Mouse (Mus musculus): ENCODE measurements around the gene Inca1. TPM values are rescaled to one million over a fixed set of nuclear protein-coding genes. Genes with fewer than 3 reads are reported as not detected.

The Inca1 gene
- 11.4 TPM for polyA plus RNA-seq (2014; fragmentation: Illumina TruSeq; extraction: RNeasy Lipid Tissue Mini Kit (QIAGEN cat#74804); ENCODE audit: low read depth, low replicate concordance)

DNA sequence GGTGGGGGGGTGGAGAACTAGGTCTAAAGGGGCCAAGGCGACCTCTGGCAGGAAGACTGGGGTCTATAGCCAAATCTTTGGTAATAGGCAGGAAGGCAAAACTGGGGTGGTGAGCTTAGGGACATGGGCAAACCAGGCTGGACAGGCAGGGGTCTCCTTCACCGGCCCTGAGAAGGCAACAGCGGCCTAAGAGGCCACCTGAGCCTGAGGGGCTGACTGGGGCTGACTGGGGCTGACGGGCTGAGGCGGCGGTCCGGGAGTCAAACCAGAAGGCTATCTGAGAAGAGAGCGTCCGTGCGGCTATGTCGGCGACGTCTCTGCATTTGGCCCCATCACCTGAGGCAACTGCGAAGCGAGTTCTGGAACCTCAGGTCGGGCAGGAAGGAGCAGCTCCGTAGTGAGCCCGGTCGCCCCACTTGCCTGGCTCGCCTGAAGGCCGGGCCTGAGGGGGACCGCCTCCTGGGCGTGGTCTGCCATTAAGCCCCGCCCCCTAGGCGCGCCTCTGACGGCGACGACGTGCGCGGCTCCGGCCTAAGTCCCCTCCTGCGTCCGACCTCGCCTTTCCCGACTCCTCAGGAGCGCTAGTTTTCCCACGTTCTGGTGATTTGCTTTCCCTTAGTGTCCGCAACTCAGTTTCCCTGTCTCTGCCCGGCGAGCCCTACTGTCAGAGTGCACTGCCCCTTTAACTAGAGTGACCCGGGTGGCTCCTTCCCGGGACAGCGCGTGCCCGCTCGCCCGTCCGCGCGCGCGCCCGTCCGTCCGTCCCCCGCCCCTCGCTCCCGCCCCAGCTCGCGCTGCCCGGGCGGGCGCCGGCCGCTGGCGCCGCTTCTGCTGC is at the start of gene Inca1, which contains the start of gene Kif1c:
Gene Inca1 (minus strand): TSS at position 434 of the 835 bp plus-strand sequence.
Gene Kif1c (plus strand): TSS at position 827 of the 835 bp plus-strand sequence.

DNA sequence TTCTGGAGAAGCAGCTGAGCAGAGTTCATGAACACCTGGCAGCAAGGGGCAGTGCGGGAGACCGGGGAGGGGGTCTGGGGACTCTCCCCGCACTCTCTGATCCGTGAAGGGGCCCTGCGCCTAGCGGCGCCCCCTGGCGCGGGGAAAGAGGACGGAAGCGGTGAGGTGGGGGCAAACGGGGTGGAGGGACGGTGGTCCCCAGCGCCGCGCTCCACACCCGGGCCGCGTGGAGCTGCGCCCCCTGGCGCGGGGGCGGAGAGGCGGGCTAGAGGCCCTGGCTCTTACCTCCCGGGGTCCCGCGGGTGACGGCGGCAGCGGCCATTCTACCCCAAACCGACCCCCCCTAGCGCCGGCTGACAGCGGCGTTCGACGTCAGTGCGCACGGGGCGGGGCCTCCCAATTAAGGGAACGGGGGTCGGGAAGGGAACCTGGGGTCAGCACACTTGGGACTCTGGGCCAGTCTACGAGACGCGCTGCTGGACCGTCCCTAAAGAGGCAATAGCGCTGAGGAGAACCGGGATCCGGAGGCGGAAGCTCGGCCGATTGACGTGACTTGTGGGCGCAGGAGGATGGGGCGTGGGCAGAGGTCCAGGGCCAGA is 12.3 kb downstream of the Inca1 start, which contains the start of gene Camta2:
Gene Camta2 (minus strand): TSS at position 505 of the 599 bp plus-strand sequence.

DNA sequence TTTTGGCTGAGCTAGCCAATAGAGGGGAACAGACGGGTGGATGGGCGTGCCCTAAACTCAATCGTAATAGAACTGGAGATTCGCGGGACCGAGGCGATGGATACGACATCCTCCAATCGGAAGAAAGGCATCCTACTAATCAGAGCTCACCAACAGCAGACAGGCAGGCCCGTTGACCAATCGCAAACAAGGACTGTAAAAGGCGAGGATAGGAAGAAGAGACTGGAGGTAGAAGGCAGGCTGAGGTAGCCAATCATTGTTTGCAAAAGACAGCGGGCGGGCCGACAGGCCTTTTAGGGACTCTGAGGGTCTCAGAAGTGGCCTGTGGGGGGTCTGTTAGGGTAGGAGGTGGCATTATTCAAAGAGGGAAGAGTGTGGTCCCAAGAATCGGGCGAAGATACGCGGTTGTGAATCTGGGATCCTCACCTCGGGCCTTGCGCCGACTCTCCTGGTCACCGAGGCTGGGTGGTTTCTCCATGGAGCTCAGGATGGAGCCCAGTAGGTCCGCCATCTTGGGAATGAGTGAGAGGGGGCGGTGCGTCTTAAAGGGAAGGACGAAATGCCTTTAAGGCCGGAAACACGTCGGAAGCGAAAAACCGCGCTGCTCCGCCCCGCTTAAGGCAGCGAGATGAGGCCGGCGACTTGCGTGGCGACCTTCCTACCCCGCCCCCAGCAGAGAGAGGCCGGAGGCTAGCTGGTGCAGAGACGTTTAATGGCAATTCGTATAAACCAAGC is 31.0 kb downstream of the Inca1 start, which contains the start of gene Spag7:
Gene Spag7 (minus strand): TSS at position 646 of the 735 bp plus-strand sequence.

DNA sequence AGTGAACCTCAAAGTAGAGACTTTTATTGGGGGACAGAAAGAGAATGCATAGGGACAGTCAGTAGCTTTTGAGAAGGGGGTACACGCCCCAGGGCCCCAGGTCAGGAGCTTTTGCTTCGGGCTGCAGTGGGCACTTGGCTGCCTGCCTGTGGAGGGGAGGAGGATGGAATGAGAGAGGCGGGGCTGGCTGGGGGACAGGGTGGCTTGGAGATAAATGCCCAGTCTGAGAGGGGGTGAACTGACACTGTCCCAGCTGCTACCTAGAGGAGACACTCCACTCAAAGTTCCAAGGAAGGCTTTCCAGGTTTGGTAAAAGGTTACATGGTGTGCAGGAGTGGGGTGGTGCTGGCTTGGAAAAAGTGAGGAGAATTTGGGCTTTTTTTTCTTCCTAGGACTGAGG is 43.0 kb downstream of the Inca1 start, which contains the start of gene Eno3:
Gene Eno3 (plus strand): TSS at position 239 of the 400 bp plus-strand sequence.

DNA sequence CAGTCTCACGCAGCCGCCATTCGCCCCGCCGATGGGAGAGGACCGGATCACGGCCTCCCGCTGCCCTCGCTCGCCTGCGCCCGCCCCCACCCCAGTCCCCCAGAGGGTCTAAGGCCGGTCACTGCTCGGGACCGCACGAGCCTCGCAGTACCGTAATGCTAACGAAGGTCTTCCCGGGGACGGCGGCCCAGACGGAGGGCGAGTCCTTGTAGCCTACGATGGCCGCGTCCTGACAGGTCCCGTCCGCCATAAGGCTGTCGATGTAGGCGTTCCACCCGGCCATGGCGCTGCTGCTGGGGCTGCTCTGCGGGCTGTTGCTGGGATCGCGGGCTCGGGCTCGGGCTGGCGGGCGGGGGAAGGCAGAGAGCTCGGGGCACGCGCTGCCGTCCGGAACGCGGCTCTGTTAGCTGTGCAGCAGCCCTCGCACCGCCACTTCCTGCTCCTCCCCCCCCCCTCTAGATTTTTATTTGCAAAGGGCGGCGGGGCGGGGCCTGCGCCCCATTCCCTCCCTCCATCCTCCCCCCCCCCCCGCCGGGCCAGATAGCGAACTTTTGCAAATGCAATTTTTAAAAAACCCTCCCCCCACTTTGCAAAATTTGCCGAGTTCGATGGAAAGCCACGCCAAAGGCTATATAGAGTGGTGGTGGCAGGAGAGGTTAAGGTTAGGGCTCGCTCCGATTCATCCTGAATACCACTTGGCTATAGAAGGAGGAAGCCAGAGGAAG is 45.6 kb downstream of the Inca1 start, which contains the start of gene Pfn1:
Gene Pfn1 (minus strand): TSS at position 447 of the 725 bp plus-strand sequence.

DNA sequence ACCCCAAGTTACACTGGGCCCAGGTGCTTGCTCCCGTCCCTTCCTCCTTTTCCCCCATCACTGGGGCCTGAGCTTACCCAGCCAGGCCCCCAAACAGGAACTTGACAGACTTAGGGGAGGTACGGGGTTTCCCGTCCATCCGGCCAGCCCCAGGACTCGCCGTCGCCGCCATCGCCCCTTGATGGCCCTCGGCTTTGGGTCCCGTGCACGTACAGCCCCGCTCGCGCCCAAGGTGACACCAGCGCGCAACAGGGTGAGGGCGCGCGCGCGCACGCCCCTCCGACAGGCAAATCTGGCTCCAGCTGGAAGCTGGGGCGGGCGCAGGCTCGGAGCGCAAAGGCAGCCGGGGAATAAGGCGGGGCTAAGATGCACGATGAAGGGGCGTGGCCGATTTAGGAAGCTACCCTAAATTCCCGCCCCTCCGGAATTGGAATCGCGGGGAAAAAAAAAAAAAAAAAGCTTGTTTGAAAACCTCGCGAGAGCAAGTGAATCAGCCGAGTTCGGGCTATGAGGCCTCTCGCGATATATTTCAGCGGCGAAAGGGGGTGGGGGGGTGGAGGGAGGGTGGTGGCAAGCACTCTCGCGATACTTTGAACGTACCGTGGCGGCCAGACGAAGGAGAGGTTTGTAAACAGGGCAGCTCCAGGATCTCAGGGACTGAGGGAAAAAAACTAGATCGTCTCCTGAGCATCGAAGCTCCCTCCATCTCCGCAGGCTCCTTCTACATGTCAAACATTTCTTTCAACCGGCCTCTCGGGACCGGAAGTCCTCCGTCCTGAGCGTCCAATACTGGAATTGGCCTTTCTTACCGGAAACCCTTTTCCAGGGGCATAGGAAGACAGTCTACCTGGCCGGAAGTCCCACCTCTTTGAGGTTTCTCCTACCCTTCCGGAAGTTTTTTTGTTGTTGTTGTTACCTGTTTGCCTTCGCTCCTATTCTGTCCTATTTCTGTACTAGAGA is 53.0 kb downstream of the Inca1 start, which contains the start of the genes Rnf167 and Slc25a11:
Gene Rnf167 (plus strand): TSS at position 545 of the 960 bp plus-strand sequence.
Gene Slc25a11 (minus strand): TSS at position 789 of the 960 bp plus-strand sequence.

DNA sequence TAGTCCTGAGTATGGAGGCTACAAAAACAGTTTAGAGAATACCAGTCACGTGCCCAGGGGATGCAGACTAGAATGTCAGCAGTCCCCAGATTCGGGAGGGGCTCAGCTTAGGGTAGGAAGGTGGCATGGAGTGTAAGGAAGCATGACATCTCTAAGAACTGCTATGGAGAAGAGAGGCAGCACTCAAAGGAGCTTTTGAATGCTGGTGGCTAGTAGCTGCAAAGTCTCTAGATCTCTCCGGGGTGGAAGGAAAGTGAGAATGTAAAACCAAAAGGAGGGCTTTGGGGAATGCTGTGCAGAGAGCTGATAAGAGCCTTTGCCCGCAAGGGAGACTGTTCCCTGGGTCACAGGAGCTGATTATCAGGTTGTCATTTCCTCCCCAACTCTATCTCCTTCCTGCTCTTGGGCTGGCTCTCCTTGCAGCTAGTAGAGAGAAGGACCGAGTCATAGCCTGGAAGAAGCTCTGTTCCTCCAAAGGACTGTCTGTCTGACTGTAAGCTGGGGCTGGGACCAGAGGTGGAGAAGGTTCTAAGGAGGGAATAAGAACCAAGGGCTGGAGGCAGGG is 61.2 kb downstream of the Inca1 start, which contains the start of gene Gp1ba:
Gene Gp1ba (plus strand): TSS at position 409 of the 565 bp plus-strand sequence.

Other genes with a start within 250 kb of the Inca1 start
- 9.5 TPM for gene Med11, start 248.2 kb downstream of the Inca1 start, polyA plus RNA-seq (2014; fragmentation: Illumina TruSeq; extraction: RNeasy Lipid Tissue Mini Kit (QIAGEN cat#74804); ENCODE audit: low read depth, low replicate concordance)
- gene Zmynd15, start 240.7 kb downstream of the Inca1 start, polyA plus RNA-seq (2014; fragmentation: Illumina TruSeq; extraction: RNeasy Lipid Tissue Mini Kit (QIAGEN cat#74804); ENCODE audit: low read depth, low replicate concordance): 2.3 TPM
- gene Cxcl16, start 240.2 kb downstream of the Inca1 start, polyA plus RNA-seq (2014; fragmentation: Illumina TruSeq; extraction: RNeasy Lipid Tissue Mini Kit (QIAGEN cat#74804); ENCODE audit: low read depth, low replicate concordance): 12.2 TPM
- gene Tm4sf5, start 194.9 kb downstream of the Inca1 start, polyA plus RNA-seq (2014; fragmentation: Illumina TruSeq; extraction: RNeasy Lipid Tissue Mini Kit (QIAGEN cat#74804); ENCODE audit: low read depth, low replicate concordance): 4.7 TPM
- not detected for gene Vmo1, start 185.5 kb downstream of the Inca1 start, polyA plus RNA-seq (2014; fragmentation: Illumina TruSeq; extraction: RNeasy Lipid Tissue Mini Kit (QIAGEN cat#74804); ENCODE audit: low read depth, low replicate concordance)
- gene Gltpd2, start 181.0 kb downstream of the Inca1 start, polyA plus RNA-seq (2014; fragmentation: Illumina TruSeq; extraction: RNeasy Lipid Tissue Mini Kit (QIAGEN cat#74804); ENCODE audit: low read depth, low replicate concordance): not detected
- gene Psmb6, start 174.8 kb downstream of the Inca1 start, polyA plus RNA-seq (2014; fragmentation: Illumina TruSeq; extraction: RNeasy Lipid Tissue Mini Kit (QIAGEN cat#74804); ENCODE audit: low read depth, low replicate concordance): 275 TPM
- gene Gm40193, start 167.2 kb downstream of the Inca1 start, polyA plus RNA-seq (2014; fragmentation: Illumina TruSeq; extraction: RNeasy Lipid Tissue Mini Kit (QIAGEN cat#74804); ENCODE audit: low read depth, low replicate concordance): not detected
- gene Pld2, start 160.1 kb downstream of the Inca1 start, polyA plus RNA-seq (2014; fragmentation: Illumina TruSeq; extraction: RNeasy Lipid Tissue Mini Kit (QIAGEN cat#74804); ENCODE audit: low read depth, low replicate concordance): 7.4 TPM
- gene Mink1, start 137.3 kb downstream of the Inca1 start, polyA plus RNA-seq (2014; fragmentation: Illumina TruSeq; extraction: RNeasy Lipid Tissue Mini Kit (QIAGEN cat#74804); ENCODE audit: low read depth, low replicate concordance): 34.3 TPM
- gene 4930544D05Rik, start 84.3 kb downstream of the Inca1 start, polyA plus RNA-seq (2014; fragmentation: Illumina TruSeq; extraction: RNeasy Lipid Tissue Mini Kit (QIAGEN cat#74804); ENCODE audit: low read depth, low replicate concordance): not detected
- not detected for gene Chrne, start 80.9 kb downstream of the Inca1 start, polyA plus RNA-seq (2014; fragmentation: Illumina TruSeq; extraction: RNeasy Lipid Tissue Mini Kit (QIAGEN cat#74804); ENCODE audit: low read depth, low replicate concordance)
- not detected for gene Gp1ba, start 61.0 kb downstream of the Inca1 start, polyA plus RNA-seq (2014; fragmentation: Illumina TruSeq; extraction: RNeasy Lipid Tissue Mini Kit (QIAGEN cat#74804); ENCODE audit: low read depth, low replicate concordance)
- 66.5 TPM for gene Rnf167, start 52.9 kb downstream of the Inca1 start, polyA plus RNA-seq (2014; fragmentation: Illumina TruSeq; extraction: RNeasy Lipid Tissue Mini Kit (QIAGEN cat#74804); ENCODE audit: low read depth, low replicate concordance)
- 630 TPM for gene Slc25a11, start 52.7 kb downstream of the Inca1 start, polyA plus RNA-seq (2014; fragmentation: Illumina TruSeq; extraction: RNeasy Lipid Tissue Mini Kit (QIAGEN cat#74804); ENCODE audit: low read depth, low replicate concordance)
- gene Pfn1, start 45.5 kb downstream of the Inca1 start, polyA plus RNA-seq (2014; fragmentation: Illumina TruSeq; extraction: RNeasy Lipid Tissue Mini Kit (QIAGEN cat#74804); ENCODE audit: low read depth, low replicate concordance): 286 TPM
- 1,559 TPM for gene Eno3, start 43.0 kb downstream of the Inca1 start, polyA plus RNA-seq (2014; fragmentation: Illumina TruSeq; extraction: RNeasy Lipid Tissue Mini Kit (QIAGEN cat#74804); ENCODE audit: low read depth, low replicate concordance)
- 134 TPM for gene Spag7, start 30.7 kb downstream of the Inca1 start, polyA plus RNA-seq (2014; fragmentation: Illumina TruSeq; extraction: RNeasy Lipid Tissue Mini Kit (QIAGEN cat#74804); ENCODE audit: low read depth, low replicate concordance)
- 29.5 TPM for gene Camta2, start 12.1 kb downstream of the Inca1 start, polyA plus RNA-seq (2014; fragmentation: Illumina TruSeq; extraction: RNeasy Lipid Tissue Mini Kit (QIAGEN cat#74804); ENCODE audit: low read depth, low replicate concordance)
- 315 TPM for gene Kif1c, start 393 bp upstream of the Inca1 start, polyA plus RNA-seq (2014; fragmentation: Illumina TruSeq; extraction: RNeasy Lipid Tissue Mini Kit (QIAGEN cat#74804); ENCODE audit: low read depth, low replicate concordance)
- gene Zfp3, start 64.1 kb upstream of the Inca1 start, polyA plus RNA-seq (2014; fragmentation: Illumina TruSeq; extraction: RNeasy Lipid Tissue Mini Kit (QIAGEN cat#74804); ENCODE audit: low read depth, low replicate concordance): 9.2 TPM
- not detected for gene Scimp, start 112.4 kb upstream of the Inca1 start, polyA plus RNA-seq (2014; fragmentation: Illumina TruSeq; extraction: RNeasy Lipid Tissue Mini Kit (QIAGEN cat#74804); ENCODE audit: low read depth, low replicate concordance)
- gene Rabep1, start 144.6 kb upstream of the Inca1 start, polyA plus RNA-seq (2014; fragmentation: Illumina TruSeq; extraction: RNeasy Lipid Tissue Mini Kit (QIAGEN cat#74804); ENCODE audit: low read depth, low replicate concordance): 25.0 TPM